Mouse (Mus musculus): ENCODE measurements around the gene Ppp1r27. TPM values are rescaled to one million over a fixed set of nuclear protein-coding genes. Genes with fewer than 3 reads are reported as not detected.
A peak's percentile ranks its signal among the peaks of the same experiment; 100 is the strongest.
"Not testable (repeated sequence)": the region's sequence is repeated elsewhere in the genome, so short reads cannot be mapped to it uniquely, and the experiment has no call there.

Gene Ppp1r27
- polyA plus RNA-seq (2014; fragmentation: Nextera tagmentation; extraction: Ambion mirVana): 9.6 and 9.7 TPM in 2 replicates

- 93% methylated on average over 28 of the region's 28 CpGs for WGBS
- no peaks in the 10 kb centered on the region for H3K9me3 ChIP-seq (ENCODE audit: control insufficient read depth, low read length)
- ATAC-seq (ENCODE audit: low read depth) (no peak), DNase-seq (ENCODE audit: low spot score) (no peak)
- peak within 1 kb of the TSS; percentile 85 for H3K4me2 ChIP-seq (ENCODE audit: low read depth, low read length)
- H3K36me3 ChIP-seq (ENCODE audit: control insufficient read depth, insufficient read depth, low read length): peaks cover 3% of the 10 kb centered on the region; the same call in 1 of the 2 replicates
- H3K27ac ChIP-seq (replicated peaks; ENCODE audit: low read depth, low read length): no peak within 1 kb of the TSS
- peak within 1 kb of the TSS; percentile 99 for H3K4me3 ChIP-seq (ENCODE audit: low read depth, low read length)
- H3K9ac ChIP-seq (ENCODE audit: low read depth, low read length): peak within 1 kb of the TSS; percentile 98
- no peaks in the 10 kb centered on the region for H3K27me3 ChIP-seq (replicated peaks; ENCODE audit: control insufficient read depth, insufficient read depth, low read length)
- peaks cover 16% of the 10 kb centered on the region for H3K4me1 ChIP-seq (ENCODE audit: control insufficient read depth, insufficient read depth, low read length)
These were observed at the start of gene Ppp1r27 for GRCm38 (mm10) chr11:120550810-120551440. Gene Ppp1r27, minus strand, starts transcription at chr11:120551132.

GRCm38 (mm10) chr11:120600716-120601115 lies 49.8 kb upstream of the Ppp1r27 start:
- Histone ChIP-seq H3K9ac (ENCODE audit: low read depth, low read length) (no peak overlapping the region), H3K4me2 (ENCODE audit: low read depth, low read length) (no peak overlapping the region), H3K4me3 (ENCODE audit: low read depth, low read length) (no peak overlapping the region), H3K27me3 (replicated peaks; ENCODE audit: control insufficient read depth, insufficient read depth, low read length) (no peaks in the 10 kb centered on the region), H3K27ac (replicated peaks; ENCODE audit: low read depth, low read length) (no peak overlapping the region), H3K4me1 (ENCODE audit: control insufficient read depth, insufficient read depth, low read length) (peaks cover 10% of the 10 kb centered on the region), H3K36me3 (ENCODE audit: control insufficient read depth, insufficient read depth, low read length) (peaks cover 71% of the 10 kb centered on the region), H3K9me3 (ENCODE audit: control insufficient read depth, low read length) (no peaks in the 10 kb centered on the region)
- ATAC-seq (ENCODE audit: low read depth) (no peak), DNase-seq (ENCODE audit: low spot score) (no peak)
- 96% methylated on average over 3 of the region's 3 CpGs for WGBS

GRCm38 (mm10) chr11:120598990-120599549 lies 48.1 kb upstream of the Ppp1r27 start:
- H3K4me2 ChIP-seq (ENCODE audit: low read depth, low read length): peak overlapping the region; percentile 95
- H3K4me3 ChIP-seq (ENCODE audit: low read depth, low read length): peak overlapping the region; percentile 100
- no peaks in the 10 kb centered on the region for H3K27me3 ChIP-seq (replicated peaks; ENCODE audit: control insufficient read depth, insufficient read depth, low read length)
- H3K36me3 ChIP-seq (ENCODE audit: control insufficient read depth, insufficient read depth, low read length): peaks cover 70% of the 10 kb centered on the region
- peak overlapping the region; percentile 100 for H3K9ac ChIP-seq (ENCODE audit: low read depth, low read length)
- 45% methylated on average over 17 of the region's 17 CpGs for WGBS
- H3K4me1 ChIP-seq (ENCODE audit: control insufficient read depth, insufficient read depth, low read length): peaks cover 10% of the 10 kb centered on the region
- DNase-seq (ENCODE audit: low spot score): no peak
- peak overlapping the region; percentile 94 for H3K27ac ChIP-seq (replicated peaks; ENCODE audit: low read depth, low read length)
- no peaks in the 10 kb centered on the region for H3K9me3 ChIP-seq (ENCODE audit: control insufficient read depth, low read length)
- ATAC-seq (ENCODE audit: low read depth): no peak

GRCm38 (mm10) chr11:120598283-120598989 lies 47.5 kb upstream of the Ppp1r27 start, which contains the start of the genes Alyref and Anapc11:
Gene Alyref, minus strand, starts transcription at chr11:120598365.
Gene Anapc11, plus strand, starts transcription at chr11:120598421.
- peaks cover 10% of the 10 kb centered on the region for H3K4me1 ChIP-seq (ENCODE audit: control insufficient read depth, insufficient read depth, low read length)
- peak within 1 kb of the TSS; percentile 95 for H3K4me2 ChIP-seq (ENCODE audit: low read depth, low read length)
- H3K9me3 ChIP-seq (ENCODE audit: control insufficient read depth, low read length): no peaks in the 10 kb centered on the region
- peak; percentile 99 for ATAC-seq (ENCODE audit: low read depth)
- peak within 1 kb of the TSS; percentile 94 for H3K27ac ChIP-seq (replicated peaks; ENCODE audit: low read depth, low read length)
- H3K36me3 ChIP-seq (ENCODE audit: control insufficient read depth, insufficient read depth, low read length): peaks cover 70% of the 10 kb centered on the region
- H3K9ac ChIP-seq (ENCODE audit: low read depth, low read length): peak within 1 kb of the TSS; percentile 100
- no peaks in the 10 kb centered on the region for H3K27me3 ChIP-seq (replicated peaks; ENCODE audit: control insufficient read depth, insufficient read depth, low read length)
- DNase-seq (ENCODE audit: low spot score): peak; percentile 98
- H3K4me3 ChIP-seq (ENCODE audit: low read depth, low read length): peak within 1 kb of the TSS; percentile 100
- WGBS: under 1% methylated on average over 24 of the region's 88 CpGs

GRCm38 (mm10) chr11:120597240-120598235 lies 46.6 kb upstream of the Ppp1r27 start:
- Histone ChIP-seq H3K9ac (ENCODE audit: low read depth, low read length) (peak overlapping the region; percentile 100), H3K36me3 (ENCODE audit: control insufficient read depth, insufficient read depth, low read length) (peaks cover 70% of the 10 kb centered on the region), H3K27me3 (replicated peaks; ENCODE audit: control insufficient read depth, insufficient read depth, low read length) (no peaks in the 10 kb centered on the region), H3K9me3 (ENCODE audit: control insufficient read depth, low read length) (no peaks in the 10 kb centered on the region), H3K4me1 (ENCODE audit: control insufficient read depth, insufficient read depth, low read length) (peaks cover 10% of the 10 kb centered on the region), H3K4me2 (ENCODE audit: low read depth, low read length) (peak overlapping the region; percentile 95), H3K4me3 (ENCODE audit: low read depth, low read length) (peak overlapping the region; percentile 100), H3K27ac (replicated peaks; ENCODE audit: low read depth, low read length) (peak overlapping the region; percentile 94)
- WGBS: 9% methylated on average over 30 of the region's 99 CpGs
- DNase-seq (ENCODE audit: low spot score) (no peak), ATAC-seq (ENCODE audit: low read depth) (peak; percentile 23)

GRCm38 (mm10) chr11:120588531-120588930 lies 37.6 kb upstream of the Ppp1r27 start:
- Histone ChIP-seq H3K36me3 (ENCODE audit: control insufficient read depth, insufficient read depth, low read length) (peaks cover 99% of the 10 kb centered on the region), H3K27ac (replicated peaks; ENCODE audit: low read depth, low read length) (no peak overlapping the region), H3K4me1 (ENCODE audit: control insufficient read depth, insufficient read depth, low read length) (no peaks in the 10 kb centered on the region), H3K27me3 (replicated peaks; ENCODE audit: control insufficient read depth, insufficient read depth, low read length) (no peaks in the 10 kb centered on the region), H3K4me3 (ENCODE audit: low read depth, low read length) (no peak overlapping the region), H3K9ac (ENCODE audit: low read depth, low read length) (no peak overlapping the region), H3K9me3 (ENCODE audit: control insufficient read depth, low read length) (peaks cover 4% of the 10 kb centered on the region; the same call in 1 of the 2 replicates), H3K4me2 (ENCODE audit: low read depth, low read length) (no peak overlapping the region)
- 95% methylated on average over 6 of the region's 6 CpGs for WGBS
- DNase-seq (ENCODE audit: low spot score) (no peak), ATAC-seq (ENCODE audit: low read depth) (no peak)

- WGBS: 90% methylated on average over 1 of the region's 1 CpGs
- peaks cover 4% of the 10 kb centered on the region; the same call in 1 of the 2 replicates for H3K9me3 ChIP-seq (ENCODE audit: control insufficient read depth, low read length)
- H3K4me2 ChIP-seq (ENCODE audit: low read depth, low read length): no peak overlapping the region
- no peak overlapping the region for H3K27ac ChIP-seq (replicated peaks; ENCODE audit: low read depth, low read length)
- H3K4me1 ChIP-seq (ENCODE audit: control insufficient read depth, insufficient read depth, low read length): peaks cover 9% of the 10 kb centered on the region
- H3K4me3 ChIP-seq (ENCODE audit: low read depth, low read length): no peak overlapping the region
- no peak overlapping the region for H3K9ac ChIP-seq (ENCODE audit: low read depth, low read length)
- ATAC-seq (ENCODE audit: low read depth) (no peak), DNase-seq (ENCODE audit: low spot score) (no peak)
- H3K27me3 ChIP-seq (replicated peaks; ENCODE audit: control insufficient read depth, insufficient read depth, low read length): no peaks in the 10 kb centered on the region
- peaks cover 69% of the 10 kb centered on the region for H3K36me3 ChIP-seq (ENCODE audit: control insufficient read depth, insufficient read depth, low read length)
These were observed 33.0 kb upstream of the Ppp1r27 start for GRCm38 (mm10) chr11:120583937-120584336.

GRCm38 (mm10) chr11:120582982-120583293 lies 32.0 kb upstream of the Ppp1r27 start:
- not testable (repeated sequence) for H3K27me3 ChIP-seq (replicated peaks; ENCODE audit: control insufficient read depth, insufficient read depth, low read length); H3K4me1 ChIP-seq (ENCODE audit: control insufficient read depth, insufficient read depth, low read length); H3K9ac ChIP-seq (ENCODE audit: low read depth, low read length); H3K4me3 ChIP-seq (ENCODE audit: low read depth, low read length); DNase-seq (ENCODE audit: low spot score); H3K27ac ChIP-seq (replicated peaks; ENCODE audit: low read depth, low read length); H3K9me3 ChIP-seq (ENCODE audit: control insufficient read depth, low read length); ATAC-seq (ENCODE audit: low read depth); H3K4me2 ChIP-seq (ENCODE audit: low read depth, low read length)
- peaks cover 69% of the 10 kb centered on the region for H3K36me3 ChIP-seq (ENCODE audit: control insufficient read depth, insufficient read depth, low read length)
- 90% methylated on average over 2 of the region's 2 CpGs for WGBS

Data from embryonic facial prominence, embryonic 14.5 days (tissue).